Mouse (Mus musculus): ENCODE data around the gene Asb12. TPM values are rescaled to one million over a fixed set of nuclear protein-coding genes. Genes with fewer than 3 reads are reported as not detected.
"Not testable (repeated sequence)": the region's sequence is repeated elsewhere in the genome, so short reads cannot be mapped to it uniquely, and the experiment has no call there.

The Asb12 gene
- 1 to 10 TPM; 1.3 to 5.8 TPM for total RNA-seq (2021)
- long read RNA-seq, experiment 1, partial matches to known transcripts, result 0 of 1 reads
- long read RNA-seq, experiment 1, other reads (novel, unspliced or antisense), result 0 of 1 reads
- long read RNA-seq, experiment 2, partial matches to known transcripts, result 0 of 1 reads
- long read RNA-seq, experiment 2, other reads (novel, unspliced or antisense), result 0 of 1 reads

DNA sequence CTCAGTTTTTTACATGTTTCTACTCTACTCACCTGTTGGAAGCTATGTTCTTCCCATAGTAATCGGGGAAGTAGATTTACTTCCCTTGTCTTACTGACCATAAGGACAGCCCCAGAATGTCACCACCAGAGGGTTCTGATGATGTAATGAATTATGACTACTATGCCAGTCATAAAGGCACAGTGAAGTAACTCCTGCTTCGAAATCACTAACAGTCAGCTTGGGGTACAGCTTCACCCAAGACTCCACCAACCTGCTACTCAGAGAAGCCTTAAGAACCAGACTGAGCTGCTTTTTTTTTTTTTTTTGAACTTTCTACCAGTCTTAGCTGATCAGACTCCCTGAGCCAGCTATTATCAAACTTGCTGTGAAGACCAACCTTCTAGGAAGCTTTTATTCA, at the start of gene Asb12, which contains the start of gene Pfn5:
Gene Asb12, minus strand, starts transcription at position 101 of the 400 bp plus-strand sequence.
Gene Pfn5, plus strand, starts transcription at position 218 of the 400 bp plus-strand sequence.
- DNase-seq, result no peak

DNA sequence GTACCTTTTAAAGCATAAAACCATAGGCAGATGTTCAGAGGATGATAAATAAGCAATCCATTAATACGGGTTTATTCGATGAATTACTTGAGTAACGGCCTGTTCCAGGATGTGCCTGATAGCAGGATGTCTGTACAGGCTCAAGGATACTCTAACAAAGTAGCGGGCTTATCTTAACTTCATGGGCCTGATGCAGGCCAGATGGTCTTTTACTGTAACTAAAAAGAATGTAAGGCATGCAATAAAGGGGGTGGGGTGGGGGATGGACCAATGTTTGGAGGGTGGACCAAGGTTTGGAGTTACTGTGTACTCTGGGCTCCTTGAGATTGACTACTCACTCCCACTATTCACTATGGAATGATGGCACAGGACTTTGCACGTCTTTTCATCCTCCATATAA, 42.8 kb upstream of the Asb12 start:
- DNase-seq, result no peak

DNA sequence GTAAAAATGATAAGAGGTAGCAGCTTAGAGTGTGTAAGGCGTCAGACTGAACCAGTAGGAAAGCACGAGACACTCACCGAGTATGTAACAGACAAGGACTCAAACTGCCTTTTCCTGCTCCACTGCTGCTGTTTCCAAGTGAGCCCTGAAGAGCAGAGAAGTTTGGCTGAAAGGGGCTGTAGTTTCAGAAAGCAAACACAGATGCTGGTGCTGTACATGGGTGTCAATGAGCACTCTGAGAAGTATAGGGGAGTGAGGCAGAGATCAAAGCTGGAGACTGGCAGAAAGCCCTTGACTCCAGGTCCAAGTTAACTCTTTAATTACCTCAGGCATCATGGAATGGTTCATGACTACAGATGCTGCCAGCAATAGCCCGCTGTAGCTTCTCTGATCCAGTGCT, 3.5 kb downstream of the Asb12 start:
- no peak for DNase-seq

GRCm38 (mm10) chrX:95535493-95535892, 22.3 kb downstream of the Asb12 start:
- DNase-seq, result not testable (repeated sequence)

DNA sequence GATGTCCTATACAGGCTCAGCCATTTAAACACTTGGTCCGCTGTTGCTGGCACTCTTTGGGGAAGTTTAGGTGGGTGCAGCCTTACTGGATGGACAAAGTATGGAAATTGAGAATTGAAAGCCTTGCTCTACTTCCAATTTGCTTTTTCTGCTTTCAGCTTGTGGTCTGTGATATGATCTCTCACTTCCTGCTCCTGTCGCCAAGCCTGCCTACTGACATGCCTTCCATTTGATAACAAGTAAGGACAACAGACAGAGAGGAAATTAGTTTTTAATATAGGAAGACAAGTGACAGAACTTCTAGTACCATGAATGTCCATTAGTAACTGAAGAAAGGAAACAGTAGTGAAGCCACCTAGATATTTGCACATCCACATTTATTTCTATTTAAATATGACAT, 32.6 kb downstream of the Asb12 start:
- no peak for DNase-seq

- DNase-seq, result no peak
These were observed 33.9 kb downstream of the Asb12 start for GRCm38 (mm10) chrX:95523883-95524282.

DNA sequence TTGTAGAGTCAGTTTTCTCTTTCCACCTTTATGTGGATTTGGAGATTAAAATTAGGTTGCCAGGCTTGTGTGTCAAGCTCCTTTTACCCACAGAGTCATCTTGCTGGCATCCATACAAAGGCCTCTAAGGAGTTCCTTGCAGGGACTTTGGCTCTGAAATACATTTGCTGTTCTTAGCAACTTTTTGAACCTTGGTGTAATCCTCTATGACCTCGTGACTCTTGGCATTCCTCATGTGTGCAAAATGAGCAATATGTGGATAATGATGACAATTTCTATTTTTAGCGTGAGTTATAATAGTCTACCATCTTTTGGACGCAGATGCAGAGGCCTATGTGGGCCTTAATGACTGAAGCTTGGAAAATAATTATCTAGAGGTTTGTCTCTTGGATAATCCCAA, 100.6 kb downstream of the Asb12 start:
- no peak for DNase-seq

DNA sequence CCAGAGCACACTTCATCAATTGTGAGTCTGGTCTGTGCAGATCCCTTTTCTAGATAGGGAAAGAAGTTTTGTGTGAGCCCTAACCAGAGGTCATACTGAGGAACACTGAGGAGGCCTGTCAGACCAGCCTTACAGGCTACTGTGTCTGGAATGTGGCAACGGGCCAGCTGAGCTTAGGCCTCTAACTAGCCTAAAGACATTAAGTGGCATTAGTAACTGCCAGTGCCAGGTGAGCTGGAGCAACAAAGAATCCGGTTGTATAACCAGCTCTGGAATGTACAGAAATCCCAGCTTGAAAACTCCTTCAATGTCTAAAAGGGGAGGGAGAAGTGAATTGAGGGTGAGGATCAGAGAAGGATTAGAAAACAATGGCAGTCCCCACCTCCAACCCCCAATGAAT, 111.9 kb downstream of the Asb12 start:
- DNase-seq, result no peak

GRCm38 (mm10) chrX:95445141-95445540, 112.6 kb downstream of the Asb12 start:
- no peak for DNase-seq

GRCm38 (mm10) chrX:95444776-95445111, 113.0 kb downstream of the Asb12 start, which contains the start of gene Amer1:
Gene Amer1 (minus strand): TSS chrX:95444872.
- peak; percentile 89 for DNase-seq

GRCm38 (mm10) chrX:95443898-95444775, 113.7 kb downstream of the Asb12 start:
- peak; percentile 46 for DNase-seq

DNA sequence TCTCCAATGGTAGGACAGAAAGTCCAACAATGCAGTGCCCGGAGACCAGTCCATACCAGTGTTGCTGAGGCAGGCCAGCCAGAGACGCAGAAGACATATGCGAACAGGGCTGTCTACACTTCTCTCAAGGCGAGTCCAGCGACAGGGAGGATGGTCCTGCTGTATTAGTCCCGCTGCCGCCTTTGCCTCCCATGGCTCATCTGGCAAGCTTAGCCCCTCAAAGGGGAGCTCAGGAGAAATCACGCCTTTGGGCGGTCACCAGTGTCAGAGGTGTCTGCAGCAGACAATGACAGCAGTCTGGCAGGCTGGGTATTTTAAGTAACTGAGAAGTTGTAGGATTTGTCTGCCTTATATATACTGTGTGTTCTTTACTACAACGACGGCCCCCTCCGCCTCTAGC, 114.4 kb downstream of the Asb12 start:
- no peak for DNase-seq

- no peak for DNase-seq
These were observed 115.5 kb downstream of the Asb12 start for GRCm38 (mm10) chrX:95442261-95442660.

DNA sequence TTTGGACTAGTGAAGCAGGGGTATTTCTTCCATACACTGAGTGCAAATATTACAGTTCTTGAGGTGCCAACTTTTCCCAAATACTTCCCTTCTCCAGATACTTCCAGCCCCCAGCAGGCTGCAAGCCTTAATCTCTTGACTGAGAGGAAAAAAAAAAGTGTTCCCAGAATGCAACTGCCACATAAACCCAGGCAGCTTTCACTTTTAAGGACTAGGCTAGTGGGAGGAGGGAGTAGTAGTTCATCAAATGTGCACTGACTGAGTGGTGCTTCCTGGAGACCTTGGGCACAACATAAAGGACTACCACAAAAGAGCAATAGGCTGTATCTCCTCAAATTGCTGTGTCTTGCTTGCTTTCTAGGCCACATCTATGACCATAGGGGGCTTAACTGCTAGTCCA, 116.5 kb downstream of the Asb12 start:
- no peak for DNase-seq

GRCm38 (mm10) chrX:95438491-95438890, 119.3 kb downstream of the Asb12 start:
- no peak for DNase-seq

DNA sequence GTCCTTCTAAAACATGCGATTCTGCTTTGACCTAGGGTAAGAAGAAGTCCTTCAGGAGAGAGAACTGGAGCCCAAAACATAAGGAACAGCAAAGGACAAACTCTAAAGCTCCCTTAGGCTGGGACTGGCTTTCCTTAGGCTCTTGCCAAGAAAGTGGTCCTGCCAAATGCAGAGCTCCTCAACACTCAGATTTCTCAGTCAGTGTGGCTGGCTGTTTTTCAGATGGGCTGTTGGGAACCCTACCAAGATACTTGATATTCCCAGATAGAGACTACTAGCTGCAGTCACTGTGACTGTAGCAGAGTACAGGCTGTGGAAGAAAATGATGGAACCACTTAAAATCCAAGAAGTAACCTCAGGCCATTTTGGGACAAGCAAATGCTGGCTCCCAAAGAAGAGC, 120.6 kb downstream of the Asb12 start:
- DNase-seq, result peak; percentile 17

Other genes with a start within 250 kb of the Asb12 start
- 10 to 100 TPM; 10.3 to 15.0 TPM for gene Amer1, start 113.1 kb downstream of the Asb12 start, total RNA-seq (2021)
- not detected for gene Pfn5, start 117 bp upstream of the Asb12 start, total RNA-seq (2021)
- 1 to 10 TPM; 3.3 to 5.6 TPM for gene Zc4h2, start 100.5 kb upstream of the Asb12 start, total RNA-seq (2021)
- gene Zc3h12b, start 153.7 kb upstream of the Asb12 start, total RNA-seq (2021), result 1 to 10 TPM; 2.7 to 4.2 TPM